Mouse (Mus musculus) 416B (cell line): ENCODE measurements around the gene Frem1.

Source experiments
- DNase-seq: peaks from one replicate; pipeline ENCODE4 v3.0.0; 2011; ENCODE audit warnings: low read depth

Frem1 gene

DNA sequence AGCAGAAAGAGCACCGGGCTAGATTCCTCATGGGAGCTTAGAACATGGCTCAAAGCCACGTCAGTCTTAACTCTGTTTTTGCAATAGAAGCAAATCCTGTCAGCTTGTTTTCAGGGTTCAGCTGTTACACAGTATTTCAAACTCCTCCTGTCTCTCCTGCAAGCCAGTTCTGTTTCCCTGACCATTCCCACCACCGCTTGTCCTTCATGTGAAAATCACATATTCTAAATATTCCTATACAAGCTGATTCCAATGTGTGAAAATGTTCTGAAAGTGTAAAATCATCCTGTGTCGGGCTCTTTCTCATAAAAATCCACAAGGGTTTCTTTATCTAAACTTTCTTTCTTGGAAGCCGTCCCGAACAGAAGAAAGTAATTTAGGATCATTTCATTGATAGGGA lies 22.0 kb downstream of the Frem1 start:
- DNase-seq: no peak

DNA sequence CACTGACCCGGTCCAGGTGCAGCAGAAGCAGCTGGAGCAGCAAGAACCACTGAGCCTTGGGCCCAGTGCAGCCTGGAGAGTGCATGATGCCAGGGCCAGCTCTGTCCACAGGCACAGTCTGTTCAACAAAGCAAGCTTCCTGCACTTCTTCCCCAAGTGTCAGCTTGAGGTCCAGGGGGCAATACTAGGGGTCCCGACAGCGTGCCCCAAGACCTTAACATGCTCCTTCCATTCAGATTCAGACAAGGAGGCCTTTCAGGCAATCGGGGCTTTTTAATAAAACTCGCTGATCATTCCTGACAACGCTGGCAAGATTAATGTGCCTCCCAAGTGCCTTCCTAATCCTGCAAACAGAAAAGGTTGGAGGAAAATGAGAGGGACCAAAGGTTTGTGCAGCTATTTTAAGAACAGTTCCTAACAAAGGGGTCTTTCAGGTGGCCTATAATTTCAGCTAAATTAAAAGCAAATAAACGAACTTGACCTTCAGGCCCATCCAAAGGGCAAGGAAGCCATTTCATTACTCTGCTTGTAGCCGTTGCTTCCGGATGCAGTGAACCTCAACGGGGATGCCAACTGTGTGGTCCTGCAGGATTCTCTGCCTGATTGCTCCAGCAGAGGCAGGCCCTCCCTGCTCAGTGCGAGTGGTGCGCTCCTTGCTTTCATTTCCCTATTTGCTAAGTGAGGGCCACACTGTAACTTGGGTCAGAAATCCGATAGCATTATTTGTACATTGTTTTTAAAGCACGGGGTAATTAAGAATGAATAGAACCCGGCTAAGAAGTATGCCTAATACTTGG lies 31.2 kb downstream of the Frem1 start:
- DNase-seq: no peak

DNA sequence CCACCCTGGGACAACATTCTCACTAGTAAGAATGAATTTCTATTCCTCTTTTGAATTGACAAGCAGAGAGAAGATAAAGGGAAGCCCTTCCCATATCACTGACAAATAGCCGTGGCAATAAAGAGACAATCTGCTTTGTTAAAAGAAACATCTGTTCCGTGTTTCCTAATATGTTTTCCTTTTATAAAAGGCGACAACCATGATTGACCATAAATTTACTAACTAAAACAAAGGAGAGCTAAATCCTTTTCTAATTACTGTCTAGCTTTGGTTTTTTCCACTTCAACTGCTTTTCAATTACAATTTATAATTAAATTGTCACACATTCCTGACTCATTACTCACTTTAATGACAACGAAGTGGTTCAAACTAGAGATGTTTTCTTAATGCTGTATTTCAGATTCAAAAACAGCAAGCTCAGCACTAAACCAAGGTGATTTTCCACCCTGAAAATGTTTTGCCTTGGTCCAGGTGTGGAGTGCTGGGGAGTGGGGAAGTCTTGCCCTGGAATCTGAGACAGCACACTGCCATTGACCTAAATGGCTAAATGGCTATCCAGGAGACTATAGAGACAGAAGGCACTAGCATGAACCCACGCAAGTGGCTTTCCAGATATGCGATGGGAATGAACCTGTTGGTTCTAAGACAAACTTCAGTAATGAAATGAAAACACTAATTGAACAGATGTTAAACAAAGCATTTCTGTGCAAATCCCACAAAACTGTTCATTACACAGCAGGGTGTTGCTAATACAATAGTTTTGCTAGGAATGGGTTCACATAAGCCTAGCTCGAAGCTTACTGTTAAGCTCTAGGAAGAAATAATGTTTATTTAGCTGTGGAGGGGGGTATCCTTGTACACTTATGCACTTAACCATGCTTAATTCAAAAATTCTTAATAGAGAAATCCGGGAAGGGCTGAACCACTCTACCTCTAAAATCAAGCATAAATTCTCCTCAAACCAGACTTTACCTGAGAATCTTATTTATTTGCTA lies 33.7 kb downstream of the Frem1 start:
- DNase-seq: no peak

DNA sequence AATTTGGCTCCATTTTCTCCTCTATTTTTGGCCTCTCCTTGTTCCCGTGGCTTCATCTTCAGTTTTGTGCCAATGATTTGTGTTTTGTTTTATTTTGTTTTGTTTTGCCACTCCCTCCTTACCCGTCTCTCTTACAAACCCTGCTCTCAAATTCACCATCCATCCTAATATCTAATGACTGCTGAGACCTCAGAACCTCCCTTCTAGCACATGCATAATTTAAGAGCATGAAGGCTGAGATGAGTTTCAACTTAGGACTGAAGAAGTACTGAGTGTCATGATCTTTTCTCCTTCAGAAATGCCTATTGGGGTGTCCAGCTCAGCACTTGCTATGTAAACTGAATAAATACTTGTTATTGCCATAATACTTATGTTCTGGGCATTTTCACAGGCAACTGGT lies 37.6 kb downstream of the Frem1 start:
- no peak for DNase-seq

DNA sequence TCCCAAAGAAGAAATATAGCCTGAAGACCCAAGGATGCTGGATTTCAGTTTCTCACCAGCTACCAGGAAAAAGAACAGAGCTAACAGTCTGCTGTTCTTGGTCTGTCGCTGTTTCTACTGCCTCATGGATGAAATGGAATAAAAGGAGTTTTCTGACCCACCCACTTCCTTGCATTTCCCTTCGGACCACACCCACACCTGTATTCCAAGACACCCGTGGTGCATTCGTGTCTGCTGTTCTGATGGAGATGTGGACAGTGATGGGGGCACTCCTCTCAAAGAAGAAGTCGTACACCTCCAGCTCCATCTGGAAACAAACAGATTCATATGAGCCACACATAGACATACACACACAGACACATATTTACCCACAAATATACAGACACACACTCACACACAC lies 48.1 kb downstream of the Frem1 start:
- no peak for DNase-seq

DNA sequence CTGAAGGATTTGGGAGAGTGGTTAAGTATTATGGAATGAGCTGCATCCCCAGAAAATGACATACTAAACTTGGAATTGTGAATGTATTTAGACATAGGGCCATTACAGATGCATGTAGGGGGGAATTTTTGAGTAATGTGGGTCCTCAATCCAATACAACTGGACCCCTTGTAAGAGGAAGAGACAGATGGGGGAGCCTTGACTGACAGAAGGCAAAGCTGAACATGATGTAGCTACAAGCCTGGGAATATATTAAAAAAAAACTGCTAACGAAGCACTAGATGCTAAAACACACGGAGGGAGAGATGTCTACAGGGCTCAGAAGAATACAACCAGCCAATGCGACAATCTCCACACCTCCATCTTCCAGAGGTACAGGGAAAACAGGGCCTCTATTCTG lies 60.1 kb downstream of the Frem1 start:
- no peak for DNase-seq

DNA sequence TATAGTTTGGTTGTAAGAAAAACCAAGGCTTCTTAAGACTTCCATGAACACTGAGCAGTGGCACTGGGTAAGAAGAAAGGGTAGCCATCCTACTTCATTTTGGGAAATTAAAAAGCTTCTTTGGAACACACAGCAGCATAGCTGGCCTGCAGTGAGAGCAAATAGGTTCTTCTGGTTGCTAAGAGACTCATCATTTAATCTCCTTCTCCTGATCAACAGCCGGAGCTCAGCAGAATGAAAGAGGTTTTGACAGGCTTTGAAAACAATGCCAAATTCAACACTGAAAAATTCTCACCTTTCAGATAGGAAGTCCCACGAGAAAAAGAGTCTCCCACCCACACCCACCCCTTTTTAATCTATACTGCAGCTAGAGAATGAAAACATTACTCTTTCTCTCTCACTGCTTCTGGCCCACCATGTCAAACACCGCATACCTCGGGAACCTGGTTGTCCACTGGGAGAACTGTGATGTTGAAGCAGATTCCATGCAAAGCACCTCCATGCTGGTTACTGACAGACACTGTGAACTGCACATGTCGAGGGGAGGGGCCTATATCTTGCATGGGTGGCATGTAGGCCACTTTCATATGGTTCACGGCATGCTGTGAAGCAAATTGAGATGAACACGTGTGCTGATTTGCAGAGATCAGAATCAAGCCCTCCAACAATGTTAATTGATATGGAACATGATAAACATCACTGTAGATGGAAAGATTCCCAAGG lies 61.0 kb downstream of the Frem1 start:
- no peak for DNase-seq

DNA sequence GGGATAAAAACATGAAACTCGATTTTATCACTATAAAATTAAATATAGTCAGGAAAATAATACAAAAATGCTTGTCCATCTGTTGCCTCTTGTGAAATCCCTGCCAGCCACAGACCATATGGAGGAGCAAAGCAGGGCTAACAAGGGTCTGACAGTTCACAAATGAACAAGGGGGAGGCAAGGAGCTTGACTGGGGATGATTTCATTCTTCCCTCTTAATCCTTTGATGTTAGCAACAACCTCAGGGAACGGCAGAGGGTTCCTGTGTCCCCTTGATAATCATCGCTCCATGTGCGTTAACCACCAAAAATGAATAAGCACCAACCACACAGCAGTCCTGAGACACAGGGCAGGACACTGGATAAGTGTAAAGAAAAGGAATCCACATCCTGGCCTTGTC lies 79.8 kb downstream of the Frem1 start:
- no peak for DNase-seq

DNA sequence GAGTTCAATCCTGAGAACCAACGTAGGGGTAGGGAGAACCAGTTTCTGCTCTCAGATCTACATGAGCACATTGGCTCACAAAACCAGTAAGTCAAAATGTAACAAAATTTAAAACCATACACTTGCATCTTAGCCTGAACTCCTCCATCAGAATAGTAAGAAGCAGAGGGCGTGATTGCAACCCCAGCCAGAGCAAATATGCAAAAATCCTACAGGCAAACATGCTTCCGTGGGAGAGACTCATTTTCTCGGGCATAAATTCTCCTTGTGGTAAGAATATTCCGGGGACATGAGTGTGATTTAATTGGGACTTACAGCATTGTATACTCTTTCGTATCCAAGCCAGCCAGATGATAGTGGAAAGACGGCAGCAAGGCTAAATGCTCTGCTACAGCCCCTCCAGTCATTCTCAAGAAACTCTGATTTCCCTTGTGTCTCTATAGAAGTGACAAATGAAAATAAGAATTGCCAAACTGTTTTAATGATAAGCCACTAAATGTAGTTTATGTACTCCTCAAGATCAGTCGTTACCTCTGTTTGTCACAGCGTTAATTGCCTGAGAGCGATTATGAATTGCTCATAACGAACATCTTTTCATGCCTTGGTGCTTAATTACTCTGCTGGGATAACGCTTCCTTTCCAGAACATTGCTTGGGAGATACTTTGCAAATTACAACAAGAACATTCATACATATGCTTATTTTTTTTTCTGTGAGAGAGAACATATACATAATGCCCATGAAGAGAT lies 81.1 kb downstream of the Frem1 start:
- no peak for DNase-seq

DNA sequence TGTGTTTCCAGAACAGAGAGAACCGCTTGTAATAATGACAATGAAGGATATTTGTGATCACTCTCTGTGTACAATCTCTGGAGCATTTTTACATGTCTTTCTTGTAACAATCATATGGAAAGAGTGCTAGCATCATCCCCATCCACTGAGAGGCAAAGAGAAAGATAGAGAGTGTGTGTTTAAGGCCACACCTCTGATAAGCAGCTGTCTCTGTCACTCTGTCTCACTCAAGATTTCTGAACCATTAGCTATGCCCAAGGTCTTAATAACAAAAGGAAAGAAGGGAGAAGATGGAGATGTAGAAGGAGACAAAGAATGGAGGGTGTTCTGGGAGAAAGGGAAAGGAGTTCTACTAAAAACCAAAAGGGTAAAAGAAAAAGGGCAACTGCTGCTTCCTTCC lies 91.1 kb downstream of the Frem1 start:
- DNase-seq: no peak

DNA sequence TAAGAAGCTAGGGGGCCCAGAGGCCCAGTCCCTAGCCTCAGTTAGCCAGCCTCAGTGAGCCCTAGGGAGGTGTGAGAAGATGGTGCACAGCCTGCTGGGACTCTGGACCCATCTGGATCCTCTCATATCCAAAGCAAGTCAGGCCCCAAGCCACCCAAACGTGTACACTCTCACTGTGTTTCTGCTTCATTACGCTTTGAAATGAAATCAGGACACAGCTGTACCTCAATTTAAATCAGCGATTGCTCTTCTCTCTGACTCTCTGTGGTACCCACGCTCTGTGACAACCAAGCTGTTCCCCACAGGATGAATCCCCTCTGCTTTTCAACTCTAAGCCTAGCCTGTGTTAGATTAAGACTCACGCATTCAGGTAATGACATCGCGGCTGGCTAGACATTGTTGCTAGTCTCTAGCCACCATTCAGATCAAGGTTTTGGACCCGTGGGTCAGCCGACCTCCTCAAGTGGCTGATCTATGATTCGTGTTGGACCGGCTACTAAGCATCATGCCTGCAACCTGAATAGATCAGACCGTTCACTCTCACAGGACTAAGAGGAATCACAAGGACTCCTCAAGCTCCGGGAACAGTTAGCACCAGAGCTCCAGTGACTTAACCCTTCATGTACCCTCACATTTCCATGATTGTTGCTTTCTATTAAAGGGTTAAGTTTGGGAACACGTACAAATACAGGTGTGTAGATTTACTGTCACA lies 94.2 kb downstream of the Frem1 start:
- DNase-seq: no peak

DNA sequence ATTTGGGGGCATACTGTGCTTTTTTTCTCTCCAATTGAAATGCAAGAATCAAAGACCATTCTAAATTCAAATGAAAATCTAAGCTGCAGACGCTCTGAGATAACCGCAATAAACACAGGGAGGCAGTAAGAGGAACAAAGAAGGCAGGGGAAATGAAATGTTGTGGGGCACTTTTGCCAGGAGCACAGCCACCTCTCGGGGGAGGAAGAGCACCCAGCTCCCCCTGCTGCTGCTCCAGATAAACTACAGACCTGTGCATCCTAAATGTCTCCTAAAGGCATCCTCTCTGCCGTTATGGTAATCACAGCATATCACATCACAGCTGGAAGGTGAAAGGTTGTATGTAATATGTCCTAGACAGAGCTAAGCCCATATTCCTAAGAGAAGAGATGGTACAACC lies 98.1 kb downstream of the Frem1 start:
- DNase-seq: no peak

DNA sequence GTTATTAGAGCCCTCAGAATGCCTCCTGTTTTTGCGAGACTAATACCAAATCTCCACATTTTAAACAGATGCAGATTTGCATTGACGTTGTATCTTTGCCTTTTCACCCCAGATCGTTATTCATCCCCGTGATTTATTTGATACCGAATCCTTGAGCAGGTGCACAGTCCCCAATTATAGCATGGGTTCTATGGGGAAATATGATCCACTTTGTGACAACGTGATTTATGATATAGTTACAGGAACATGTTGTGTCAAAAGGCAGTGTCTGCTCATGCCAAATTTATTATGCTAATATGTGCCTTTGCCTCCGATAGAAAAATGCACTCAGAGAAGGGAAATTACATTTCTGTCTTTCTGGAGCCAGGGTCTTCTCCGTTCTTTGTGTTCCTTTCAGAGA lies 102.6 kb downstream of the Frem1 start:
- no peak for DNase-seq

DNA sequence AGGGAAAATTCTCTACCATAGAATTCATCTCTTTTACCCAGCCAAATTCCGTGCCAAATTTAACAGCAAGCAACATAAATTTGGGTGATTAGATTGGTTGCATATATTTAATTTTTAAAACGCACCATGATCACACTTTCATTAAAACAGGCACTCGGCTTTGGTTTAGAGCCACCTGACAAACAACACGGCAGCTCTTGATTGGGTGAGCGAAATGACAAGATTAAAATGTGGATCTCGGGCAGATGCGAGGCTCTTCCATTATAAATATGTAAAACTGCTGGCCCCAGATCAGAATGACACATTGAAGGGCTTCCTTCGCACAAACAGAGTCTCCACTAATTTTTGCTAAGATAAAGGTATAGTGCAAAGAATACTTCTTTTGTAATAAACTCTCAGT lies 105.4 kb downstream of the Frem1 start:
- DNase-seq: no peak

DNA sequence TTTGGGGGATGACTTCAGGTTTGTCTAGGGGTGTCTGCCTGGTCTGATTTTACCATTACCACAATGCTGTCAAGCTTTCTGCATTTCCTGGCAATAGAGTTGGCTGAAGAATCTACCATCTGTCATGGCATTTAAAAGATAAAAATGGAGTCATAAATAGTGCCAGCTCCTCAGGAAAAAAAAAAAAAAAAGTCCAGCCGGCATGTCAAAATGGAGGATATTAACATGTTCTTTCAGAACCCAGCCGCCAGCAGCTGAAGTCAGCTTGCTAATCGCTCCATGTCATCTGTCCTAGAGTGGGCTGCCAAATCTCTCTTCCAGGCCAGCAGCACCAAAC lies 105.9 kb downstream of the Frem1 start:
- no peak for DNase-seq

DNA sequence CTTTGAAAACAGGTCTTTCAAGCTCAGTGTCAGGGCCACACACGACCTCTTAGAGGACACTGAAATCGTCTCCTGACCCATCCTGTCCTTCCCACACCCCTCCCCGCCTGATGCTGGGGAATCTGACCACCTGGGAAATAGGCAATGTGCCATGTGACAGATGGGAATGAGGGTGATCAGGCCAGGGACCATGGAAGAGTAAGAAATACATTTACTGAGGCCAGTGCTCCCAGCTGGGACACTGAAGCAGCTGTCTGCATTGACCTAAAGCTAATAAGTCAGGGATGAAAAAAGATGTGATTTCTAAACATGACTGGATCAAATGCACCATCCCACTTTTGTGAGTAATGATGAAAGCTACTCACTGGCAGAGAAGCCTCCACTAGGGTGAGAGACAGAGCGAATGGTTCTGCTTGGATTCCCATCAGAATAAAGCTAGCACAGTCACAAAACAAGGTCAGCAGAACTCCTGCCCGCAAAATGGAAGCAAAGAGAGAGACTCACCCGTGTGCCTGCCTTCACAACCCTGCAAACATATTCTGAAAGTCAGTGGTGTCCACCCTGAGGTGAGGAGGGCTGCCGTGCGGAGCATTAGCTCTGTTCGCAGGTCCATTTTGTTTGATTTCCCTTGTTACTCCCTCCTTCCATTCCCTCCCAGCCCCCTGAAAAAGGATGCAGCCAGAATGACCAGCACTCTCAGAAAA lies 106.4 kb downstream of the Frem1 start:
- no peak for DNase-seq

DNA sequence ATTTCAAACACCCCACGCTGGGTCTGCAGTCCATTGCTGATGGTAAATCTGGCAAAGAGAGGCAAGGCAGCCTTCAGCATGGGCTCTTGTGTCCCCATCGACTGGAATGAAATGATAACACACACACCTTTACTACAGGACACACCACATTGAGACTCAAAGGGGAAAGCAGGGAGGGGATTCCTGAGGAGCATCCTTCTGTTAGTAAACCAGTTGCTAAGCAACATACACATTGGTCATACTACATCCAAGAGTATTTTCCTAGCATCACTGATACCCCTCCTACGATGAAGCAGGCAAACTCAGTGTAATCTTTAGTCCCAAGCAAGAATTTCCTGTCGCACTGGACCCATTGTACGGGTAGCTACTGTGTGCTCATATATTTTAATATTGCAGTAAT lies 111.5 kb downstream of the Frem1 start:
- no peak for DNase-seq

DNA sequence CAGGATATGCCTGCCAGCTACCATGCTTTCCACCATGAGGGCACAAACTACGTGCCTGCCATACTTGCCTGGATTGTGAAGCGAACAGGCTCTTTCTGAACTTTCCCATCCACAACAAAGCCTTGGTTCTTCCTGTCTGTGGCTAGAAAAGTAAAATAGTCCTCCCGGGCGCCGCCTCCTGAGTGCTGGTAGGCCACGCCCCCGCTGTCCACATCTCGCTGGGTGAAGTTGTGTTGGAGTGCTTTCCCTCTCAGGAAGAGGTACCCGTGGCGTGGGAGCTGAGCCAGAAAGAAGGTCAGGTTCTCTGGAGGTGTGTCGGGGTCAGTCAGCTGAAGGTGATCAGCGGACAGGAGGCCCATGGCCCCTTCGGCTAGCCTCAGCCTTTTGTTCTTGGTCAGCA lies 111.9 kb downstream of the Frem1 start:
- DNase-seq: no peak

DNA sequence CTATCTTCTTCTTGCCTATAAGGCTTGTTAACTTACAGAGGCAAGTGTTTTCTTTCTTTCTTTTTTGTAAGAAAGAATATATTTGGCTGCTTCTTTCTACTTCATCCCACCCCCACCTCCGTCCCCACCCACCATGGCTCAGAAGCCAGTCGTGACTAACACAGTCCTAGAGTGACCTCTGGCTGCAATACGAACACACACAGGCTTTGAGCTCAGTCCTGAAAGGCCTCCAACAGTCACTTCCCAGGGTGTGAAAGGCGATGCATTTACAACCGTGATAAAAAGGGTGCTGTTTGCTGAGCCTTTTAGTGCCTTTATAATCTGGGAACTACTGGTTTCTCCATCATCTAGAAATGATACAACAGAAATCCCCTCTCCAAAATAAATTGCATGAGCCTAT lies 117.8 kb downstream of the Frem1 start:
- peak; percentile 63 for DNase-seq

DNA sequence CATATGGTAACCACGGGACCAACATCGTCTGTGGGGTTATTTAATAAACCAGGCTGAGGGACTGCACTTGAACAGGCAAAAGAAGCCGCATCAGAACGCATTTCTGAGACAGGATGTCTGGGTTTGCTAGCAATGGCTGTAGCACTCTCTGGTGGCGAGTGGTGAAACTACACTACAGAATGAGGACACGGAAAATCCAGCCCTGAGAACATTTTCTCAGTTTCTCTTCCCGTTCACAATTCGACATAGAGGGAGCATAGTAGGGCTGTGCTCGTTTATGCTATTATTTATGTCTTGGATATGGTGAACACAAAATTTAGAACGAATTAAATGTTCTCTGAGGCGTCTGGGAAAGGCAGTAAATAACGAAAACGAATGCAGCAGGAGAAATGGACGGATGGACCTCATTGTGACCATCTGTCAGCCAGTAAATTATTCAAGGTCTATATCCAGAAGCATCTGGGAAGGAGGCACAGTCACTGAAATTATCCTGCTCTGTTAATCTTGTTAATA lies 118.4 kb downstream of the Frem1 start:
- DNase-seq: peak; percentile 76
